ENCODE assay signal across 17 mouse cellular contexts in the genomic region with DNA sequence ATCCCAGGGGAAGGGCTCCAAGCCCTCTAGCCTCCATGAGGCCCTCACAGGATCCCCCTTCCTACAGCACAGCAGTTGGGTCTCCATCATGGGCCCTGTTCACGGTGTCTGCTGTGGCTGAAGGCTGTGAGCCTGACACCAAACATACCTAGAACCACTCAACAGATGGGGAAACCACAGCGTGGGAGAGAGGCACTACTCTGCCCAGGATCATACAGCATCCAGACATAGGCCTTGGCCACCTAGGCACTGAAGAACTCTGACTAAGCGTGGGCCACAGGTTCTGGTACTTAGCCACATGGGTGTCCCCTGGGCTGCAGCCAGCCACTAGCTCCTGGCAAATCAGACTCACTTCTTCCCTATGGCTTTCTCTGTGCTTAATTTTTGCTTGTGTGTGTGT. TPM values are rescaled to one million over a fixed set of nuclear protein-coding genes. Genes with fewer than 3 reads are reported as not detected.
DNase-seq lines count a peak whose midpoint lies in the region; ATAC-seq and TF ChIP-seq lines count a peak whose summit lies in the region.
"Had no signal": no experiment of that assay in that cellular context is flagged by ENCODE, and none has a peak within 500 bp of the region (broad histone marks: within the 10 kb centered on the region; RNA-seq: fewer than 3 reads in every experiment).

No protein-coding gene starts in this region.

- H3K4me3 ChIP-seq in forebrain, embryonic 11.5 days (ENCODE audit: low read depth, low read length), result no peak overlapping the region
- H3K4me3 ChIP-seq in forebrain, embryonic 16.5 days (replicated peaks; ENCODE audit: low read length), result no peak overlapping the region
- H3K4me3 ChIP-seq in layer of hippocampus, adult 2 months, result no peak overlapping the region
- H3K4me3 ChIP-seq in forebrain, embryonic 13.5 days, result no peak overlapping the region
- H3K4me3 ChIP-seq in neural tube, embryonic 15.5 days (replicated peaks), result no peak overlapping the region
- H3K4me3 ChIP-seq: erythroblast, embryonic 14.5 days; liver, embryonic 15.5 days; myocyte had no signal

- H3K9ac ChIP-seq in forebrain, embryonic 11.5 days (ENCODE audit: low read length), result no peak overlapping the region
- no peak overlapping the region for H3K9ac ChIP-seq in forebrain, embryonic 16.5 days (replicated peaks; ENCODE audit: low read depth, low read length)
- 0 out of 2 replicates have a peak overlapping the region, but pooled peaks have one; percentile 12 for H3K9ac ChIP-seq in forebrain, embryonic 13.5 days
- no peak overlapping the region for H3K9ac ChIP-seq in neural tube, embryonic 15.5 days (replicated peaks)
- H3K9ac ChIP-seq: liver, embryonic 15.5 days had no signal

- no peaks in the 10 kb centered on the region for H3K36me3 ChIP-seq in forebrain, embryonic 11.5 days (ENCODE audit: control insufficient read depth, insufficient read depth, low read length)
- no peaks in the 10 kb centered on the region for H3K36me3 ChIP-seq in forebrain, embryonic 16.5 days (ENCODE audit: control insufficient read depth, insufficient read depth)
- no peaks in the 10 kb centered on the region for H3K36me3 ChIP-seq in forebrain, embryonic 13.5 days (ENCODE audit: poor library complexity, severe bottlenecking)
- no peaks in the 10 kb centered on the region for H3K36me3 ChIP-seq in neural tube, embryonic 15.5 days
- H3K36me3 ChIP-seq: liver, embryonic 15.5 days had no signal

- H3K4me2 ChIP-seq in forebrain, embryonic 11.5 days (ENCODE audit: low read depth, low read length, severe bottlenecking), result no peak overlapping the region
- no peak overlapping the region for H3K4me2 ChIP-seq in forebrain, embryonic 16.5 days (ENCODE audit: low read length)
- H3K4me2 ChIP-seq in forebrain, embryonic 13.5 days, result no peak overlapping the region
- no peak overlapping the region for H3K4me2 ChIP-seq in neural tube, embryonic 15.5 days
- H3K4me2 ChIP-seq: liver, embryonic 15.5 days had no signal

- peaks cover 42% of the 10 kb centered on the region for H3K4me1 ChIP-seq in forebrain, embryonic 11.5 days (replicated peaks; ENCODE audit: control insufficient read depth, insufficient read depth, low read length)
- peaks cover 78% of the 10 kb centered on the region for H3K4me1 ChIP-seq in forebrain, embryonic 16.5 days (replicated peaks; ENCODE audit: control insufficient read depth, insufficient read depth, low read length)
- peaks cover 90% of the 10 kb centered on the region for H3K4me1 ChIP-seq in forebrain, embryonic 13.5 days
- peaks cover 87% of the 10 kb centered on the region for H3K4me1 ChIP-seq in neural tube, embryonic 15.5 days

- DNase-seq in forebrain, embryonic 11.5 days (ENCODE audit: low spot score), result no peak
- DNase-seq in layer of hippocampus, adult 2 months (ENCODE audit: low spot score in 2 of 2), result no peak
- no peak for DNase-seq in layer of hippocampus, adult 18-20 months (ENCODE audit: low spot score in 2 of 2)
- no peak for DNase-seq in retina, embryonic 14.5 days (ENCODE audit: low spot score)
- no peak for DNase-seq in ovary, postnatal 36 days (ENCODE audit: low spot score)
- DNase-seq: adrenal gland, postnatal 14 days; cerebellum, adult 9-11 months; embryo, embryonic 11 days; kidney, adult 18-20 months; kidney, postnatal 25 days; lung, postnatal 10 days had no signal

- H3K9me3 ChIP-seq in forebrain, embryonic 11.5 days (ENCODE audit: control insufficient read depth, low read length), result no peaks in the 10 kb centered on the region
- H3K9me3 ChIP-seq in forebrain, embryonic 16.5 days (ENCODE audit: control insufficient read depth, low read length), result no peaks in the 10 kb centered on the region
- H3K9me3 ChIP-seq in forebrain, embryonic 13.5 days (replicated peaks), result no peaks in the 10 kb centered on the region
- no peaks in the 10 kb centered on the region for H3K9me3 ChIP-seq in neural tube, embryonic 15.5 days (replicated peaks)
- H3K9me3 ChIP-seq: liver, embryonic 15.5 days had no signal

- H3K27ac ChIP-seq in forebrain, embryonic 11.5 days (ENCODE audit: low read depth, low read length), result peak overlapping the region; percentile 47; the same call in 1 of the 2 replicates
- H3K27ac ChIP-seq in forebrain, embryonic 16.5 days (ENCODE audit: low read length), result no peak overlapping the region
- peak overlapping the region; percentile 88; the same call in 1 of the 2 replicates for H3K27ac ChIP-seq in layer of hippocampus, adult 2 months
- H3K27ac ChIP-seq in forebrain, embryonic 13.5 days, result peak overlapping the region; percentile 84; the same call in 1 of the 2 replicates
- H3K27ac ChIP-seq in neural tube, embryonic 15.5 days (replicated peaks), result peak overlapping the region; percentile 52; the same call in 1 of the 2 replicates
- H3K27ac ChIP-seq: liver, embryonic 15.5 days had no signal

- no peak for TF ChIP-seq CTCF in layer of hippocampus, adult 2 months (conservative IDR thresholded peaks at IDR 0.05)

- no peak for ATAC-seq in forebrain, embryonic 11.5 days (replicated peaks; ENCODE audit: low FRiP score)
- ATAC-seq in forebrain, embryonic 16.5 days, result no peak
- no peak for ATAC-seq in forebrain, embryonic 13.5 days
- ATAC-seq in neural tube, embryonic 15.5 days (ENCODE audit: low FRiP score), result no peak

- no peaks in the 10 kb centered on the region for H3K27me3 ChIP-seq in forebrain, embryonic 11.5 days (ENCODE audit: control insufficient read depth, insufficient read depth, low read length)
- no peaks in the 10 kb centered on the region for H3K27me3 ChIP-seq in forebrain, embryonic 16.5 days (replicated peaks; ENCODE audit: control insufficient read depth, insufficient read depth, low read length)
- no peaks in the 10 kb centered on the region for H3K27me3 ChIP-seq in forebrain, embryonic 13.5 days
- H3K27me3 ChIP-seq in neural tube, embryonic 15.5 days (replicated peaks), result no peaks in the 10 kb centered on the region
- H3K27me3 ChIP-seq: liver, embryonic 15.5 days had no signal

- 89% methylated on average over 3 of the region's 3 CpGs for WGBS in forebrain, embryonic 11.5 days
- 65% methylated on average over 3 of the region's 3 CpGs for WGBS in forebrain, embryonic 16.5 days
- WGBS in forebrain, embryonic 13.5 days, result 94% methylated on average over 3 of the region's 3 CpGs
- WGBS in neural tube, embryonic 15.5 days, result 89% methylated on average over 3 of the region's 3 CpGs

RNA-seq across cellular contexts. Expression of gene Ncor2, which starts 48.6 kb away (rescaled TPM):
- polyA plus RNA-seq in forebrain, embryonic 11.5 days (2014; fragmentation: Nextera tagmentation; extraction: Ambion mirVana), result 27.3 and 29.5 TPM in 2 replicates
- 26.5 and 27.1 TPM in 2 replicates for polyA plus RNA-seq in forebrain, embryonic 16.5 days (2015; fragmentation: Nextera tagmentation; extraction: Ambion mirVana)
- 100 to 1,000 TPM; 285 to 307 TPM for total RNA-seq in layer of hippocampus, adult 2 months (2021)
- 100 to 1,000 TPM; 291 to 298 TPM for total RNA-seq in layer of hippocampus, adult 18-20 months (2021)
- polyA plus RNA-seq in forebrain, embryonic 13.5 days (2015; fragmentation: Nextera tagmentation; extraction: Ambion mirVana), result 25.6 and 27.3 TPM in 2 replicates
- 24.2 and 28.5 TPM in 2 replicates for polyA plus RNA-seq in neural tube, embryonic 15.5 days (2015; fragmentation: Nextera tagmentation; extraction: Ambion mirVana)
